Mouse (Mus musculus) myocyte (in vitro differentiated cells): Measurements from ENCODE around the gene Tagln. TPM values are rescaled to one million over a fixed set of nuclear protein-coding genes. Genes with fewer than 3 reads are reported as not detected.

Source experiments
- polyA plus RNA-seq: library from polyadenylated mRNA; unstranded; fragments of >200 nt; fragmentation: generic; extraction: Trizol; gene quantifications from one replicate; pipeline ENCODE4 v1.2.1, GENCODE M21; 2012; ENCODE audit warnings: missing spikeins

The Tagln gene
- polyA plus RNA-seq, 1 experiment, result 142 TPM

Other genes starting within 250 kb of the Tagln start
- 7.7 TPM for gene Cep164, start 107.4 kb downstream of the Tagln start, polyA plus RNA-seq
- 14.5 TPM for gene Bace1, start 97.5 kb downstream of the Tagln start, polyA plus RNA-seq
- gene Pcsk7, start 29.6 kb downstream of the Tagln start, polyA plus RNA-seq, result 17.2 TPM
- gene Rnf214, start 29.1 kb downstream of the Tagln start, polyA plus RNA-seq, result 14.6 TPM
- gene Sidt2, start 19.2 kb upstream of the Tagln start, polyA plus RNA-seq, result 59.9 TPM
- gene Pafah1b2, start 76.6 kb upstream of the Tagln start, polyA plus RNA-seq, result 86.8 TPM
- 29.4 TPM for gene Sik3, start 76.8 kb upstream of the Tagln start, polyA plus RNA-seq